Comparison of ENCODE assay signal across 32 mouse cellular contexts in the genomic region with DNA sequence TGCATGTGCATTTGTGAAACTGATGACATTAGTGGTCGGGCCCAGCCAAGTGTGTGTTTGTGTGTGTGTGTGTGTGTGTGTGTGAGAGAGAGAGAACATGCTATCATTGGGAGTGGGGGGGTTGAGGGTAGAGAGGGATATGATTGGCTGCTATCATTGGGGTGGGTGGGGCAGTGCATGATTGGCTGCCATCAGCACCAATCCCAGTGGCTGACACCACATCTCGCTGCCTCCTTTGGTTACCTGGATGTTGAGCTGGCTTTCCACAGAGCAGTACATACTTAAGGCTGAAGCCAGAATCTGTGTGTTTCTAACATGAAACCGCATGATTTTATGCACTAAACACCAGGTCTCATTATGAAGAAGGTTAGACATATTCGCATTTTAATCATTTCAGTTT.
A peak's percentile ranks its signal among the peaks of the same experiment; 100 is the strongest.
DNase-seq lines count a peak whose midpoint lies in the region; ATAC-seq and TF ChIP-seq lines count a peak whose summit lies in the region.
"Had no signal": no experiment of that assay in that cellular context is flagged by ENCODE, and none has a peak within 500 bp of the region (broad histone marks: within the 10 kb centered on the region; RNA-seq: fewer than 3 reads in every experiment).

No protein-coding gene starts in this region.

- H3K27ac ChIP-seq in forebrain, embryonic 13.5 days, result no peak overlapping the region
- H3K27ac ChIP-seq in forebrain, embryonic 16.5 days (ENCODE audit: low read length), result no peak overlapping the region
- no peak overlapping the region for H3K27ac ChIP-seq in hindbrain, embryonic 15.5 days (replicated peaks)
- no peak overlapping the region for H3K27ac ChIP-seq in hindbrain, embryonic 13.5 days
- no peak overlapping the region for H3K27ac ChIP-seq in midbrain, embryonic 15.5 days
- H3K27ac ChIP-seq in midbrain, embryonic 10.5 days (replicated peaks), result no peak overlapping the region
- H3K27ac ChIP-seq in layer of hippocampus, adult 2 months, result no peak overlapping the region; the same call in 1 of the 2 replicates
- H3K27ac ChIP-seq: embryonic facial prominence, embryonic 10.5 days; embryonic facial prominence, embryonic 13.5 days; heart, embryonic 15.5 days; hindbrain, embryonic 10.5 days; intestine, embryonic 15.5 days had no signal

- TF ChIP-seq CTCF in layer of hippocampus, adult 2 months (conservative IDR thresholded peaks at IDR 0.05), result no peak

- H3K9me3 ChIP-seq in forebrain, embryonic 13.5 days (replicated peaks), result no peaks in the 10 kb centered on the region
- no peaks in the 10 kb centered on the region for H3K9me3 ChIP-seq in forebrain, embryonic 16.5 days (ENCODE audit: control insufficient read depth, low read length)
- H3K9me3 ChIP-seq in hindbrain, embryonic 15.5 days, result no peaks in the 10 kb centered on the region
- no peaks in the 10 kb centered on the region for H3K9me3 ChIP-seq in hindbrain, embryonic 13.5 days
- no peaks in the 10 kb centered on the region for H3K9me3 ChIP-seq in midbrain, embryonic 15.5 days
- no peaks in the 10 kb centered on the region for H3K9me3 ChIP-seq in midbrain, embryonic 10.5 days (replicated peaks)
- H3K9me3 ChIP-seq: embryonic facial prominence, embryonic 10.5 days; embryonic facial prominence, embryonic 13.5 days; G1E; heart, embryonic 12.5 days; heart, embryonic 15.5 days; hindbrain, embryonic 10.5 days; intestine, embryonic 15.5 days had no signal

- H3K4me3 ChIP-seq in forebrain, embryonic 13.5 days, result no peak overlapping the region
- no peak overlapping the region for H3K4me3 ChIP-seq in forebrain, embryonic 16.5 days (replicated peaks; ENCODE audit: low read length)
- H3K4me3 ChIP-seq in hindbrain, embryonic 15.5 days, result no peak overlapping the region
- H3K4me3 ChIP-seq in hindbrain, embryonic 13.5 days, result no peak overlapping the region
- no peak overlapping the region for H3K4me3 ChIP-seq in midbrain, embryonic 15.5 days
- H3K4me3 ChIP-seq in midbrain, embryonic 10.5 days, result no peak overlapping the region
- H3K4me3 ChIP-seq in layer of hippocampus, adult 2 months, result no peak overlapping the region
- H3K4me3 ChIP-seq: embryonic facial prominence, embryonic 10.5 days; embryonic facial prominence, embryonic 13.5 days; erythroblast, embryonic 14.5 days; heart, embryonic 12.5 days; heart, embryonic 15.5 days; hindbrain, embryonic 10.5 days; intestine, embryonic 15.5 days had no signal

- H3K4me1 ChIP-seq in forebrain, embryonic 13.5 days, result no peaks in the 10 kb centered on the region
- H3K4me1 ChIP-seq in forebrain, embryonic 16.5 days (replicated peaks; ENCODE audit: control insufficient read depth, insufficient read depth, low read length), result peaks cover 9% of the 10 kb centered on the region
- H3K4me1 ChIP-seq in hindbrain, embryonic 15.5 days (replicated peaks), result no peaks in the 10 kb centered on the region
- no peaks in the 10 kb centered on the region for H3K4me1 ChIP-seq in hindbrain, embryonic 13.5 days (replicated peaks)
- H3K4me1 ChIP-seq in midbrain, embryonic 15.5 days, result no peaks in the 10 kb centered on the region
- peaks cover 8% of the 10 kb centered on the region for H3K4me1 ChIP-seq in midbrain, embryonic 10.5 days
- H3K4me1 ChIP-seq: intestine, embryonic 15.5 days had no signal

- H3K4me2 ChIP-seq in forebrain, embryonic 13.5 days, result no peak overlapping the region
- H3K4me2 ChIP-seq in forebrain, embryonic 16.5 days (ENCODE audit: low read length), result no peak overlapping the region
- no peak overlapping the region for H3K4me2 ChIP-seq in hindbrain, embryonic 15.5 days
- no peak overlapping the region for H3K4me2 ChIP-seq in hindbrain, embryonic 13.5 days
- H3K4me2 ChIP-seq in midbrain, embryonic 15.5 days, result no peak overlapping the region
- H3K4me2 ChIP-seq: embryonic facial prominence, embryonic 13.5 days; heart, embryonic 12.5 days; heart, embryonic 15.5 days; intestine, embryonic 15.5 days had no signal

- 0 out of 2 replicates have a peak, but pooled peaks have one; percentile 38 for ATAC-seq in forebrain, embryonic 13.5 days
- no peak for ATAC-seq in forebrain, embryonic 16.5 days
- 0 out of 2 replicates have a peak, but pooled peaks have one; percentile 15 for ATAC-seq in hindbrain, embryonic 15.5 days (ENCODE audit: low FRiP score, low read depth)
- no peak for ATAC-seq in hindbrain, embryonic 13.5 days (ENCODE audit: low FRiP score)
- 0 out of 2 replicates have a peak, but pooled peaks have one; percentile 50 for ATAC-seq in midbrain, embryonic 15.5 days (replicated peaks)
- ATAC-seq: activated CD4-positive, CD25-positive, alpha-beta regulatory T cell, adult 4 months; forebrain, embryonic 14.5 days; intestine, embryonic 15.5 days had no signal

- no peak for DNase-seq in midbrain, embryonic 10.5 days (ENCODE audit: low spot score)
- peak; percentile 32 for DNase-seq in R1 (ENCODE audit: low read depth, low spot score)
- DNase-seq in layer of hippocampus, adult 2 months (ENCODE audit: low spot score in 2 of 2), result no peak
- DNase-seq: adrenal gland, adult 8-10 months; adrenal gland, postnatal 25 days; B cell, adult 2 months; cerebellum, adult 11-12 months; cerebellum, adult 8-10 months; cerebellum, postnatal 10 days; cerebellum, postnatal 36 days; embryo, embryonic 11 days; gastrocnemius, postnatal 10 days; gastrocnemius, postnatal 36 days; heart, postnatal 10 days; heart, postnatal 36 days; kidney, adult 11 months had no signal

- H3K27me3 ChIP-seq in forebrain, embryonic 13.5 days, result no peaks in the 10 kb centered on the region
- no peaks in the 10 kb centered on the region for H3K27me3 ChIP-seq in forebrain, embryonic 16.5 days (replicated peaks; ENCODE audit: control insufficient read depth, insufficient read depth, low read length)
- H3K27me3 ChIP-seq in hindbrain, embryonic 15.5 days, result no peaks in the 10 kb centered on the region
- H3K27me3 ChIP-seq in hindbrain, embryonic 13.5 days, result no peaks in the 10 kb centered on the region
- no peaks in the 10 kb centered on the region for H3K27me3 ChIP-seq in midbrain, embryonic 15.5 days (replicated peaks)
- H3K27me3 ChIP-seq in midbrain, embryonic 10.5 days (ENCODE audit: low read depth, poor library complexity, severe bottlenecking), result no peaks in the 10 kb centered on the region
- H3K27me3 ChIP-seq: CH12.LX; embryonic facial prominence, embryonic 13.5 days; heart, embryonic 12.5 days; heart, embryonic 15.5 days; intestine, embryonic 15.5 days had no signal

- H3K36me3 ChIP-seq in forebrain, embryonic 13.5 days (ENCODE audit: poor library complexity, severe bottlenecking), result no peaks in the 10 kb centered on the region
- H3K36me3 ChIP-seq in forebrain, embryonic 16.5 days (ENCODE audit: control insufficient read depth, insufficient read depth), result no peaks in the 10 kb centered on the region; the same call in 1 of the 2 replicates
- 0 out of 2 replicates have a peak, but pooled peaks cover 3% of the 10 kb centered on the region for H3K36me3 ChIP-seq in hindbrain, embryonic 15.5 days
- H3K36me3 ChIP-seq in hindbrain, embryonic 13.5 days, result no peaks in the 10 kb centered on the region
- H3K36me3 ChIP-seq in midbrain, embryonic 15.5 days (replicated peaks), result no peaks in the 10 kb centered on the region
- H3K36me3 ChIP-seq in midbrain, embryonic 10.5 days, result no peaks in the 10 kb centered on the region
- H3K36me3 ChIP-seq: embryonic facial prominence, embryonic 10.5 days; embryonic facial prominence, embryonic 13.5 days; heart, embryonic 12.5 days; heart, embryonic 15.5 days; hindbrain, embryonic 10.5 days; intestine, embryonic 15.5 days had no signal

- no peak overlapping the region for H3K9ac ChIP-seq in forebrain, embryonic 13.5 days
- no peak overlapping the region for H3K9ac ChIP-seq in forebrain, embryonic 16.5 days (replicated peaks; ENCODE audit: low read depth, low read length)
- no peak overlapping the region for H3K9ac ChIP-seq in hindbrain, embryonic 15.5 days
- H3K9ac ChIP-seq in hindbrain, embryonic 13.5 days, result no peak overlapping the region
- H3K9ac ChIP-seq in midbrain, embryonic 15.5 days, result no peak overlapping the region
- H3K9ac ChIP-seq: embryonic facial prominence, embryonic 13.5 days; heart, embryonic 12.5 days; heart, embryonic 15.5 days; intestine, embryonic 15.5 days had no signal

- WGBS in forebrain, embryonic 13.5 days, result 90% methylated on average over 4 of the region's 4 CpGs
- 91% methylated on average over 4 of the region's 4 CpGs for WGBS in forebrain, embryonic 16.5 days
- 96% methylated on average over 4 of the region's 4 CpGs for WGBS in hindbrain, embryonic 15.5 days
- 93% methylated on average over 4 of the region's 4 CpGs for WGBS in hindbrain, embryonic 13.5 days
- WGBS in midbrain, embryonic 15.5 days, result 96% methylated on average over 4 of the region's 4 CpGs
- WGBS in midbrain, embryonic 10.5 days, result 96% methylated on average over 4 of the region's 4 CpGs

Comparison
In these comparisons a context has a peak if more than half of its experiments do, and no peak if none do; other contexts are left out.
1. ATAC-seq: peak in forebrain, embryonic 13.5 days (single experiment), hindbrain, embryonic 15.5 days (single experiment) and midbrain, embryonic 15.5 days (single experiment); none in forebrain, embryonic 16.5 days (single experiment) and hindbrain, embryonic 13.5 days (single experiment).